Mouse (Mus musculus) limb, embryonic 14.5 days (tissue): ENCODE measurements around the gene Mnd1. TPM values are rescaled to one million over a fixed set of nuclear protein-coding genes. Genes with fewer than 3 reads are reported as not detected.
A peak's percentile ranks its signal among the peaks of the same experiment; 100 is the strongest.

Experiments used
- ATAC-seq: fragments of 200-750 bp; cut with Nextera tagmentation; 2 replicates; pipeline ENCODE4 v1.8.0; 2017; ENCODE audit warnings: low read depth, moderate number of reproducible peaks, moderate TSS enrichment; ENCODE audit not compliant: low FRiP score
- DNase-seq: peaks from one replicate; pipeline ENCODE4 v3.0.0-alpha.2; 2015; ENCODE audit warnings: low spot score
- H3K27ac ChIP-seq: fragments of 300-500 bp; sonication (generic); replicated peaks from 2 replicates; pipeline ENCODE4 v1.5.1; 2014; ENCODE audit warnings: low read depth, mild to moderate bottlenecking, low read length, moderate library complexity, mixed read lengths
- H3K27me3 ChIP-seq: fragments of 300-500 bp; sonication (generic); 2 replicates; pipeline ENCODE4 v1.6.1; 2014; ENCODE audit warnings: low read length, mixed read lengths; ENCODE audit not compliant: control insufficient read depth, insufficient read depth
- H3K36me3 ChIP-seq: fragments of 300-500 bp; sonication (generic); 2 replicates; pipeline ENCODE4 v1.6.1; 2014; ENCODE audit warnings: mild to moderate bottlenecking, low read length, moderate library complexity, mixed read lengths; ENCODE audit not compliant: control insufficient read depth, insufficient read depth
- H3K4me1 ChIP-seq: fragments of 300-500 bp; sonication (generic); 2 replicates; pipeline ENCODE4 v1.6.1; 2014; ENCODE audit warnings: antibody characterized with exemption, low read length, mixed read lengths; ENCODE audit not compliant: control insufficient read depth, insufficient read depth
- H3K4me2 ChIP-seq: fragments of 300-500 bp; sonication (generic); replicated peaks from 2 replicates; pipeline ENCODE4 v1.6.1; 2014; ENCODE audit warnings: low read depth, mild to moderate bottlenecking, low read length, moderate library complexity; ENCODE audit not compliant: severe bottlenecking
- H3K4me3 ChIP-seq: fragments of 300-500 bp; sonication (generic); replicated peaks from 2 replicates; pipeline ENCODE4 v1.5.1; 2014; ENCODE audit warnings: low read length
- H3K9ac ChIP-seq: fragments of 300-500 bp; sonication (generic); 2 replicates; pipeline ENCODE4 v1.6.1; 2014; ENCODE audit warnings: mild to moderate bottlenecking, low read depth, low read length, moderate library complexity; ENCODE audit not compliant: severe bottlenecking
- H3K9me3 ChIP-seq: fragments of 300-500 bp; sonication (generic); 2 replicates; pipeline ENCODE4 v1.6.1; 2016; ENCODE audit warnings: low read length; ENCODE audit not compliant: control insufficient read depth
- POLR2A ChIP-seq: fragments of 200-500 bp; IDR thresholded peaks from 2 replicates; pipeline ENCODE4 v1.8.0; 2012; ENCODE audit warnings: inconsistent platforms, mild to moderate bottlenecking, moderate library complexity, borderline replicate concordance; ENCODE audit not compliant: insufficient read depth, insufficient read length; ENCODE audit errors: extremely low read depth
- WGBS: fragments of 180-500 bp; shearing (Covaris S2); extraction: QIAGEN DNeasy Blood & Tissue Kit; methylation state at CpG from one replicate; pipeline ENCODE4 v1.1.7; 2014; 5-methylcytosine and 5-hydroxymethylcytosine counted together
- polyA plus RNA-seq, 2 experiments: library from polyadenylated mRNA; depleted of rRNA in 1 of 2; stranded (reverse) in 1 of 2; unstranded in 1 of 2; fragments of >200 nt; fragmentation: Nextera tagmentation in 1 of 2; extraction: Ambion mirVana in 1 of 2; gene quantifications; 2 replicates each; pipeline versions ENCODE4 v1.2.1 to v1.2.3; 2012 to 2014

The Mnd1 gene
- polyA plus RNA-seq, 2 experiments: 9.8 to 14.3 TPM

DNA sequence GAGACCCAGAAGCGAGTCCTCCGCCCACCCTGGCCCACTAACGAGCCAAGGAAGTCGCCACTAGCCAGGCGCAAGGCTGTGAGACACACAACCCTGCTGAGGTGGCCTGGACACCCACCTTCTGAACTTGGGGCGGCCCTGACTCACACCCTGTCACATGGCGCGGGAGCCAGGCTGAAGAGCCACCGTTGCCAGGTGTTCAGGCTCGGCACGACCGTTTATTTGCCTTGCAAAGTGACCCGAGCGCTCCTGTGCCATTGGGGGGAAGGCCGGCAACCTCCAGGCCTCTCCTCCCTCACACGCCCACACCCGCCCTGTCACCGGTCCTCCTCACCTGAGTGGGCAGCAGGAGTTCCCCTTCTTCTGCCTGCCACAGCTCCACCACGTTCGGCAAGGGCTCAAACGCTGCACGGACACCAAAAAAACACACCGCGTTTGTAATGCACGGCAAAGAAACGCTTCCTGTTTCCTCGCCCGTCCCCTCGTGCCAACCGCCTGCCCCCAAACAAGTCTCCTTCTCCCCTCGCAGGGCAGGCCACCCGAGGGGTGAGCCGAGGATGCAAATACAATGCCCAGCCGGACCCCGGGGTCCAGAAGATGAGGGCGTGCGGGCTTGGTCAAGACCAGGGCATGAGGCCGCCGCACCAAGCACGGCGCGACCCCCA, 116.5 kb downstream of the Mnd1 start:
- no peak for DNase-seq
- no peak for TF ChIP-seq POLR2A
- Histone ChIP-seq H3K27me3 (no peaks in the 10 kb centered on the region), H3K4me1 (peaks cover 14% of the 10 kb centered on the region), H3K36me3 (0 out of 2 replicates have a peak, but pooled peaks cover 2% of the 10 kb centered on the region), H3K4me3 (peak overlapping the region; percentile 93), H3K9me3 (no peaks in the 10 kb centered on the region), H3K27ac (peak overlapping the region; percentile 87), H3K4me2 (peak overlapping the region; percentile 99), H3K9ac (peak overlapping the region; percentile 92)
- no peak for ATAC-seq
- WGBS: under 1% methylated on average over 37 of the region's 42 CpGs

DNA sequence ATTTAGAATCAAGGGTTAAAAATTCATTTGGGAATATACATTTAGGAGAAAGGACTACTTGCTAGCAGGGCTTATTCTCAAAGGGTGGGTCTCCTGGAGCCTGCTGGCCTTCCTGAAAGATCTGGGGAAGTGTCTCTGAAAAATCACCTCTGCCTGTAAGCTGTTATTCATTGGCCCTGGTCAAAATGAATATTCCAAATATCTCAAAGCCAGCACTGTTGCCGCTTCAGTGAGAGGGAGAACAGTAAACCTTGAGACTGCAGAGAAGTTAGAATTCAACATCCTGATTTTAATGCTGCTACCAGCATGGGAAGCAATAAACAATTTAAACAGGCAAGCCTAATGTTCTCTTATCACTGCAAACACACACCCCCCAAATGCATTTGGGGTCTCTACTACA, 117.5 kb downstream of the Mnd1 start:
- ATAC-seq: no peak
- H3K4me1 ChIP-seq: peaks cover 14% of the 10 kb centered on the region
- H3K4me2 ChIP-seq: peak overlapping the region; percentile 99
- TF ChIP-seq POLR2A: no peak
- no peak overlapping the region for H3K27ac ChIP-seq
- 0 out of 2 replicates have a peak, but pooled peaks cover 2% of the 10 kb centered on the region for H3K36me3 ChIP-seq
- DNase-seq: no peak
- no peak overlapping the region for H3K9ac ChIP-seq
- H3K9me3 ChIP-seq: no peaks in the 10 kb centered on the region
- peak overlapping the region; percentile 93 for H3K4me3 ChIP-seq
- WGBS: 18% methylated on average over 1 of the region's 1 CpGs
- H3K27me3 ChIP-seq: no peaks in the 10 kb centered on the region

Other genes with a start within 250 kb of the Mnd1 start
- 52.4 and 60.0 TPM in 2 replicates for gene Tmem131l, start 115.6 kb downstream of the Mnd1 start, polyA plus RNA-seq (2012; rRNA removed)
- gene Tmem131l, start 115.6 kb downstream of the Mnd1 start, polyA plus RNA-seq (2014; fragmentation: Nextera tagmentation; extraction: Ambion mirVana): 59.8 and 66.0 TPM in 2 replicates
- gene Gm6525, start 18.3 kb upstream of the Mnd1 start, polyA plus RNA-seq (2012; rRNA removed): 0.26 and 0.39 TPM in 2 replicates
- 0.55 and 0.84 TPM in 2 replicates for gene Gm6525, start 18.3 kb upstream of the Mnd1 start, polyA plus RNA-seq (2014; fragmentation: Nextera tagmentation; extraction: Ambion mirVana)
- gene Trim2, start 151.1 kb upstream of the Mnd1 start, polyA plus RNA-seq (2012; rRNA removed): 17.4 and 20.5 TPM in 2 replicates
- gene Trim2, start 151.1 kb upstream of the Mnd1 start, polyA plus RNA-seq (2014; fragmentation: Nextera tagmentation; extraction: Ambion mirVana): 28.1 and 30.6 TPM in 2 replicates